Comparison of ENCODE assay signal across 8 mouse cellular contexts in genomic region chr5:72647418-72647907, GRCm38 (mm10). TPM values are rescaled to one million over a fixed set of nuclear protein-coding genes. Genes with fewer than 3 reads are reported as not detected.
A peak's percentile ranks its signal among the peaks of the same experiment; 100 is the strongest.
DNase-seq lines count a peak whose midpoint lies in the region; ATAC-seq and TF ChIP-seq lines count a peak whose summit lies in the region.

TSS of gene Nipal1 (plus strand) at chr5:72647795.

- peak within 1 kb of the TSS; percentile 55 for H3K4me3 ChIP-seq in layer of hippocampus, adult 2 months
- peak within 1 kb of the TSS; percentile 51 for H3K4me3 ChIP-seq in kidney, embryonic 14.5 days (ENCODE audit: low read length)

- H3K4me2 ChIP-seq in kidney, embryonic 14.5 days (replicated peaks; ENCODE audit: low read depth, low read length) = peak within 1 kb of the TSS; percentile 89

- H3K27ac ChIP-seq in layer of hippocampus, adult 2 months = no peak within 1 kb of the TSS
- no peak within 1 kb of the TSS for H3K27ac ChIP-seq in kidney, embryonic 14.5 days (ENCODE audit: low read depth, low read length)

- H3K36me3 ChIP-seq in kidney, embryonic 14.5 days (ENCODE audit: control insufficient read depth, insufficient read depth, low read length) = no peaks in the 10 kb centered on the region

- H3K9me3 ChIP-seq in kidney, embryonic 14.5 days (ENCODE audit: control insufficient read depth, low read length) = no peaks in the 10 kb centered on the region

- ATAC-seq in kidney, embryonic 14.5 days (ENCODE audit: low FRiP score, low TSS enrichment) = peak; percentile 96

- H3K27me3 ChIP-seq in kidney, embryonic 14.5 days (ENCODE audit: control insufficient read depth, insufficient read depth, low read length) = 0 out of 2 replicates have a peak, but pooled peaks cover 5% of the 10 kb centered on the region

- TF ChIP-seq CTCF in layer of hippocampus, adult 2 months (conservative IDR thresholded peaks at IDR 0.05) = peak; percentile 42

- DNase-seq in layer of hippocampus, adult 2 months (ENCODE audit: low spot score in 2 of 2) = no peak
- DNase-seq in layer of hippocampus, adult 11-12 months (ENCODE audit: low spot score) = no peak
- peak; percentile 87 for DNase-seq in embryo, embryonic 10.5 days (ENCODE audit: low spot score)
- DNase-seq in heart, adult 9 months (ENCODE audit: low spot score in 2 of 2) = peak; percentile 13 to 17
- peak; percentile 65 for DNase-seq in lung, postnatal 14 days
- DNase-seq in ovary, postnatal 36 days (ENCODE audit: low spot score) = peak; percentile 71
- peak; percentile 88 for DNase-seq in thymus, postnatal 25 days

- WGBS in kidney, embryonic 14.5 days = 1% methylated on average over 25 of the region's 25 CpGs

- peaks cover 5% of the 10 kb centered on the region; the same call in 1 of the 2 replicates for H3K4me1 ChIP-seq in kidney, embryonic 14.5 days (ENCODE audit: control insufficient read depth, insufficient read depth, low read length)

- peak within 1 kb of the TSS; percentile 14; the same call in 1 of the 2 replicates for H3K9ac ChIP-seq in kidney, embryonic 14.5 days (ENCODE audit: low read depth, low read length)

RNA-seq across cellular contexts. Expression of gene Nipal1, which starts in this region (rescaled TPM):
- not detected for total RNA-seq in layer of hippocampus, adult 2 months (2021)
- 1.4 and 1.9 TPM in 2 replicates for polyA plus RNA-seq in kidney, embryonic 14.5 days (2014; fragmentation: Nextera tagmentation; extraction: Ambion mirVana)

Comparison
In these comparisons a context has a peak if more than half of its experiments do, and no peak if none do; other contexts are left out.
1. DNase-seq: peak in embryo, embryonic 10.5 days (single experiment), heart, adult 9 months (2 of 2), lung, postnatal 14 days (single experiment), ovary, postnatal 36 days (single experiment) and thymus, postnatal 25 days (single experiment); none in layer of hippocampus, adult 2 months (0 of 2) and layer of hippocampus, adult 11-12 months (single experiment).